Mouse (Mus musculus) kidney, embryonic 14.5 days (tissue): ENCODE measurements at regions not wholly inside any gene's neighbourhood (a gene's known extent, or its start where the extent isn't known, plus 50 kb on each side); places are given as distances from the start of the nearest gene placed in this dataset.

Experiments
- ATAC-seq: fragments of 200-750 bp; cut with Nextera tagmentation; 2 replicates; pipeline ENCODE4 v1.8.0; 2017; ENCODE audit warnings: moderate number of reproducible peaks, mild to moderate bottlenecking, moderate TSS enrichment, moderate library complexity; ENCODE audit not compliant: low FRiP score, low TSS enrichment
- H3K27ac ChIP-seq: fragments of 300-500 bp; sonication (generic); 2 replicates; pipeline ENCODE4 v1.5.1; 2014; ENCODE audit warnings: low read depth, mild to moderate bottlenecking, low read length, moderate library complexity, mixed read lengths
- H3K27me3 ChIP-seq: fragments of 300-500 bp; sonication (generic); 2 replicates; pipeline ENCODE4 v1.6.1; 2014; ENCODE audit warnings: mild to moderate bottlenecking, low read length; ENCODE audit not compliant: control insufficient read depth, insufficient read depth
- H3K36me3 ChIP-seq: fragments of 300-500 bp; sonication (generic); 2 replicates; pipeline ENCODE4 v1.6.1; 2014; ENCODE audit warnings: low read length, mixed read lengths; ENCODE audit not compliant: control insufficient read depth, insufficient read depth
- H3K4me1 ChIP-seq: fragments of 300-500 bp; sonication (generic); 2 replicates; pipeline ENCODE4 v1.6.1; 2014; ENCODE audit warnings: low read length, mixed read lengths; ENCODE audit not compliant: control insufficient read depth, insufficient read depth
- H3K4me2 ChIP-seq: fragments of 300-500 bp; sonication (generic); replicated peaks from 2 replicates; pipeline ENCODE4 v1.6.1; 2014; ENCODE audit warnings: low read depth, mild to moderate bottlenecking, low read length
- H3K4me3 ChIP-seq: fragments of 300-500 bp; sonication (generic); 2 replicates; pipeline ENCODE4 v1.5.1; 2014; ENCODE audit warnings: mild to moderate bottlenecking, low read length
- H3K9ac ChIP-seq: fragments of 300-500 bp; sonication (generic); 2 replicates; pipeline ENCODE4 v1.6.1; 2014; ENCODE audit warnings: low read depth, mild to moderate bottlenecking, low read length, moderate library complexity
- H3K9me3 ChIP-seq: fragments of 300-500 bp; sonication (generic); 2 replicates; pipeline ENCODE4 v1.6.1; 2016; ENCODE audit warnings: low read length; ENCODE audit not compliant: control insufficient read depth
- WGBS: fragments of 180-500 bp; shearing (Covaris S2); extraction: QIAGEN DNeasy Blood & Tissue Kit; methylation state at CpG from one replicate; pipeline ENCODE4 v1.1.7; 2014; 5-methylcytosine and 5-hydroxymethylcytosine counted together

DNA sequence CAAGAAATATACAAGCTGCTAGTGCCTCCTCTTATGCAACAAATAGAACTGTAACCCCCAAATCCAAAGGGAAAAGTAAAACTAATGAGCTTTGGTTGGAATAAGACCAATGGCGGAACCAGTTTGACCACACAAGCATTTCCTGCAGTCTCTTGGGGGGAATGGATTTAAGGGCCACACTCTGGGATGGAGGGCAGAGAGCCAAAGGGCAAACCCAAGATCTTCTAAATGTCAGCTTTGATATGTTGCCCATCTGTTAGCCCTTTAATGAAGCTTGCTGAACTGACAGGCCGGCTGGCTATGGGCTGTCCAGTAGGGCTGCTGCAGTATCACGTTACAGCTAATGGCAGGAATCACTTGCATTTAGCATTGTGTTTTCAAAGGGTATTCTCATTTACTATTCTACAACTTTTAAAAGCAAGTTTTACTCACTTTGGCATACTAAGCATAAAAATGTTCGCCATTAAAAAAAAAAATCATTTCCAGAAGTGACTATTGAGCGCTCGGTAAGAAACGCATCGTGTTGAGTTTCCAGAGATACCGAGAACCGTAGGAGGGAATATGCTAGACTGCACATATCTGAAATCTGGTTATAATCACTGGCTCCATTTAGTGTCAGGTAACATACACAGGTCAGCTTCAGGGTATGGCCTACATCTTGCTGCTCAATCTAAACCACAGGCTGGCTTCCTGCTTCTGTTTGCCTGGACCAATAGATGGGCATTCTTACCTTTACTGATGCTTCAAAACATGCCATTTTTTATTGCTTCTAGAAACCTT, 51.1 kb upstream of the Mmadhc start:
- Histone ChIP-seq H3K36me3 (no peaks in the 10 kb centered on the region), H3K4me3 (no peak overlapping the region), H3K4me2 (no peak overlapping the region), H3K9ac (no peak overlapping the region), H3K27me3 (no peaks in the 10 kb centered on the region), H3K4me1 (no peaks in the 10 kb centered on the region), H3K9me3 (no peaks in the 10 kb centered on the region), H3K27ac (no peak overlapping the region)
- WGBS = 34% methylated on average over 10 of the region's 10 CpGs
- ATAC-seq = peak; percentile 92
